Mouse (Mus musculus): ENCODE results near the gene Isg15.
"Not testable (repeated sequence)": the region's sequence is repeated elsewhere in the genome, so short reads cannot be mapped to it uniquely, and the experiment has no call there.

Isg15 gene

DNA sequence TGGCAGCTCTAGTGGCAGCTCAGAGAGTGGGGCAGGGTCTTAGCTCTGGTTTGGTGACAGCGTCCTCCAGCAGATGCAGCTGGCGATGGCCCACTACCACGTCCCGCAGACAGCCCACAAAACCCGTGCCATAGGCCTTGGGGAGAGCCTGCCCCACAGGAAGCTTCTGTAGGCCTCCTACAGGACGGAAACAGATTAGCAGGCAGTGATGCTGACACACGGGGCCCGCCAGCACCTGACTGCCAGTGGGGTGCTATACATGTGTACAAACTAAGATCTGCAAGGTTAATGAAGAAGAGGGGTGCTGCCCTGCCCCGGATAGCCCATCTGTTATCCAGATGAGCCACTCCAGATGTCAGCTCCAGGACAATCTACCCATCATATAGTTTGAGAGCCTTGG lies 34.1 kb downstream of the Isg15 start:
- no peak for DNase-seq (ENCODE audit: inconsistent ontology term)

GRCm38 (mm10) chr4:156154771-156155170 lies 45.8 kb downstream of the Isg15 start:
- DNase-seq (ENCODE audit: inconsistent ontology term): no peak

GRCm38 (mm10) chr4:156150887-156151286 lies 49.7 kb downstream of the Isg15 start:
- not testable (repeated sequence) for DNase-seq (ENCODE audit: inconsistent ontology term)

Data from Muller cell, postnatal 12 days (primary cell).